Mouse (Mus musculus): Measurements from ENCODE around the gene Iqcf5.

The Iqcf5 gene

GRCm38 (mm10) chr9:106476002-106476923, 38.1 kb upstream of the Iqcf5 start:
- TF ChIP-seq GATA4 (IDR thresholded peaks at IDR 0.05; ENCODE audit: insufficient replicate concordance, low read length): no peak

DNA sequence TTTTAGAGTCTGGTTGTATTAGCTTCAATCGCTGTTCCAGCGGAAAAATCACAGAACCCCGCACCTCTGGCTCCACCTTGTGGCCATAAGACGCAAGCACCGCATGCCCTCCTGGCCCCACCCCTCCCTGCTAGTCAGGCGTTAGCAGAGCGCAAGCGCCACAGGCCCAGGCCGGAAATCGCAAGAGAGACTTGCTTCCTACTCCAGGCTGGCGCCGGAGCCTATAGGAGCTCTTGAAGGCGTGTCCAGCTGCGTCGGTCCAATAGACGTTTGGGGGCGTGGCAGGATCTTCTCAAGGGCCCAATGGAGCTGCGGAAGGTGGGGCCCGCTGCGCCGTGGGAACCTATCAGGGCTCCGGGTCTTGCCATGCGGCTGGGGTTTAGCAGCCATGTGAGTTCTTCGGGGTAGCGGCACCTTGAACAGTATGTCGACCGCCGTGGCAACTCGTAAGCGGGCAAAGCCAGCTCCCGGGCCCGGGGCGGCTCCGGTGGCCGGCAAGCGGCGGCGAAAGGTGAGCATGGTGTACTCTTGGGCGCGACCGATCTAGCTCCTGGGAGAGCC, 37.4 kb upstream of the Iqcf5 start, which contains the start of gene Parp3:
Parp3 (minus strand) TSS at position 26 of the 561 bp plus-strand sequence.
- TF ChIP-seq GATA4 (IDR thresholded peaks at IDR 0.05; ENCODE audit: insufficient replicate concordance, low read length): no peak

GRCm38 (mm10) chr9:106477649-106478048, 36.7 kb upstream of the Iqcf5 start:
- no peak for TF ChIP-seq GATA4 (IDR thresholded peaks at IDR 0.05; ENCODE audit: insufficient replicate concordance, low read length)

- no peak for TF ChIP-seq GATA4 (IDR thresholded peaks at IDR 0.05; ENCODE audit: insufficient replicate concordance, low read length)
These were observed 36.3 kb upstream of the Iqcf5 start for GRCm38 (mm10) chr9:106478101-106478500.

DNA sequence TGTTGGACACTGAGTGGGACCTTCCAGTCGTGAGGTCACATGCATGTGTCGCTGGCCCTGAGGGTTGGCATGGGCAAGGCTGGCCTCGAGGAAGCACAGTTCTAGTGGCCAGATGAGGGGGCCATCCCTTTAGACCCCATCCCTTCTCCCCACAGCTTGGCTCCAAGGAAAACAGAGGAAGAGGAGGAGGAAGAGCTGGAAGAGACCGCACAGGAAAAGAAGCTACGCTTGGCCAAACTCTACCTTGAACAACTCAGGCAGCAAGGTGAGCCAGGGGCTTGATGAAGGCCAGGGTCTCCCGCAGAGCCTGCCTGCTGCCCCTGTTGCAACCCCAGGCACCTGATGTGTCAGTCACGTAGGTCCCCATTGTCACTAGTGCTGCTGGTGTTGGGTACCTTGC, 33.8 kb upstream of the Iqcf5 start:
- no peak for TF ChIP-seq GATA4 (IDR thresholded peaks at IDR 0.05; ENCODE audit: insufficient replicate concordance, low read length)

- TF ChIP-seq GATA4 (IDR thresholded peaks at IDR 0.05; ENCODE audit: insufficient replicate concordance, low read length): no peak
These were observed 33.3 kb upstream of the Iqcf5 start for GRCm38 (mm10) chr9:106481075-106481474.

GRCm38 (mm10) chr9:106481676-106482075, 32.7 kb upstream of the Iqcf5 start:
- no peak for TF ChIP-seq GATA4 (IDR thresholded peaks at IDR 0.05; ENCODE audit: insufficient replicate concordance, low read length)

GRCm38 (mm10) chr9:106482578-106483115, 31.7 kb upstream of the Iqcf5 start:
- TF ChIP-seq GATA4 (IDR thresholded peaks at IDR 0.05; ENCODE audit: insufficient replicate concordance, low read length): no peak

DNA sequence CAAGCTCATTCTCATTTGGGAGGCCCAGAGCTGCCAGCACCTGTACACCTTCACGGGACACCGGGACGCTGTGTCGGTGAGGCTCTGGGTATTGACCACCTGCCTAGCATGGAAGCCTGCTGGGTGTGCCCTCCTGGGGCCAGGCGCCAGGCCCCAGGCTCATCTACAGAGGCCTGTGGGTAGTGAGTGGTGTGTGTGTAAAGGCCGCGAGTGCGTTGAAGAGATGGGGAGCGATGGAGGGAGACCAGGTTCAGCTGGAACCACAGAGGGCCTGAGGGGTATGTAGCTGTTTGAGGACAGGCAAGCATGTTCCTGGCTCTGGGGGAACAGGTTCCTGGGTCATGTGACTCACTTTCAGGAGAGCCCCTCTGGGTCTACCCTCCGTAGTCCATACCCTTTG, 31.2 kb upstream of the Iqcf5 start:
- TF ChIP-seq GATA4 (IDR thresholded peaks at IDR 0.05; ENCODE audit: insufficient replicate concordance, low read length): no peak

DNA sequence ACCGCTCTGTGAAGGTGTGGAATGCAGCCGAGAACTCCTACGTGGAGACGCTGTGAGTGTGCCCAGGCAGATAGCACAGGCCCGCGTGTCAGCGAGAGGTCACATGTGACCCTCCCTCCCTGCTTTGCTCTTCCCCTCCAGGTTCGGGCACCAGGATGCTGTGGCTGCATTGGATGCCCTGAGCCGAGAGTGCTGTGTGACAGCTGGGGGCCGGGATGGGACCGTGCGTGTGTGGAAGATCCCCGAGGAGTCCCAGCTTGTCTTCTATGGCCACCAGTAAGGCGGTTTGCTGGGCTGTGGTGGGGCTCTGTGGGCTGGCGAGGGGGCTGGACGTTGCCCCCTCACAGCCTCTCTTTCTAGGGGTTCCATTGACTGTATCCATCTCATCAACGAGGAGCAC, 30.8 kb upstream of the Iqcf5 start:
- no peak for TF ChIP-seq GATA4 (IDR thresholded peaks at IDR 0.05; ENCODE audit: insufficient replicate concordance, low read length)

- TF ChIP-seq GATA4 (IDR thresholded peaks at IDR 0.05; ENCODE audit: insufficient replicate concordance, low read length): no peak
These were observed 29.3 kb upstream of the Iqcf5 start for GRCm38 (mm10) chr9:106485076-106485475.

GRCm38 (mm10) chr9:106499667-106500066, 14.7 kb upstream of the Iqcf5 start, which contains the start of gene Iqcf1:
Iqcf1 (plus strand) TSS chr9:106499967.
- no peak for TF ChIP-seq GATA4 (IDR thresholded peaks at IDR 0.05; ENCODE audit: insufficient replicate concordance, low read length)

DNA sequence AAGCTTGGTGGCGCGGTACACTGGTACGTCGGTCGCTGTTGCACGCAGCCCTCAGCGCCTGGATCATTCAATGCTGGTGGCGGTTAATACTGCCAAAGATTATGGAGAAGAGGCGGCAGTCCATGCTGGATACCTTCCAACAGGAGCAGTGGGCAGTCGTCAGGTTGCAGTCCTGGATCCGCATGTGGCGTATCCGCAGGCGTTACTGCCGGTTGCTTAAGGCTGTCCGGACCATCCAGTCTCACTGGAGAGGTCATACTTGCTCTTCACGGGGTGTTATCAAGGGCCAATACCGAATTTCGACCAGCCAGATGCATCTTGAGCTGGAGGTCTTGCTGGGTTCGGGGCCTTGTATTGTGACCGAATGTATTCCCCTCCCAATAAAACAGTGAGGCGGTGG, 12.5 kb upstream of the Iqcf5 start:
- no peak for TF ChIP-seq GATA4 (IDR thresholded peaks at IDR 0.05; ENCODE audit: insufficient replicate concordance, low read length)

DNA sequence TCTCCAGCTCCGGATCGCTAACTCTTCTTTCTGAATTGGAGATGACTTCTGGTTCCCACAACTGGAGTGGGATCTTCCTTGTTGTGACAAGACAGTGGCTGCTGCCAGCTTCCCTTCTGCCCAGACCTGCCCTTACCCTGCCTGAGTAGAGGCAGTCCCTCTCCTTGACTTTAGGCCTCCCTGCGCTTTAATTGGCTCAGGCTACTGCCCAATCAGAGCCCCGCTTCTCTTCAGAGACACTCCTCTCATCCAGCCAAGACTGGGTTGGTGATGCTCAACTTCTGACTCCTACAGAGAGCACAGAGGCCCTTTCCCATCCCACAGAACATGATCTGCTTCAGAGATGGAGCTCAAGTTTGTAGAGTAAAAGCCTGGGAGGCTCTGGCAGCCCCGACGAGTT, 10.1 kb upstream of the Iqcf5 start:
- no peak for TF ChIP-seq GATA4 (IDR thresholded peaks at IDR 0.05; ENCODE audit: insufficient replicate concordance, low read length)

DNA sequence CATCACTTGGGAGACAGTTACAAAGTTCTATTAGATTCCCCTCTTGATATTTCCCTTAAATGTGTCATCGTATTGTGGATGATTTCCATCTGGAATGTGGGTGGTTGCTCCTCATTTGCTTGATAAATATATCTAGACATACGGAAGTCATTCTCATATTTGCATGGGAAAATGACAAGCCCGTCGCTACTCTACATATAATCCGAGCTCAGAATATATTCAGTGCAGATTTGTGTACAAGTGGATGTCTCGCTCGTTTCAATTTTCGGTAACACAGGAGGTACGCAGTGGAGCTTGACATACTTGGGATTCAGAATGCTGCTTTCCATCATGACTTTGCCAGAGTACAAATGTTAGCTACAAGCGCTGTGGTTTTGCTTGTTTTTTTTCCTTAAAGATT, 5.0 kb upstream of the Iqcf5 start:
- no peak for TF ChIP-seq GATA4 (IDR thresholded peaks at IDR 0.05; ENCODE audit: insufficient replicate concordance, low read length)
